Mouse (Mus musculus) lung, embryonic 15.5 days (tissue): ENCODE results near the gene Apol6. TPM values are rescaled to one million over a fixed set of nuclear protein-coding genes. Genes with fewer than 3 reads are reported as not detected.

Experiments used
- ATAC-seq: fragments of 200-750 bp; cut with Nextera tagmentation; 2 replicates; pipeline ENCODE4 v1.8.0; 2017; ENCODE audit warnings: moderate number of reproducible peaks, borderline replicate concordance; ENCODE audit not compliant: low FRiP score, low TSS enrichment; ENCODE audit errors: extremely low read depth
- H3K27ac ChIP-seq: fragments of 300-500 bp; sonication (generic); 2 replicates; pipeline ENCODE4 v1.5.1; 2015; ENCODE audit warnings: moderate library complexity, mild to moderate bottlenecking, inconsistent platforms
- H3K27me3 ChIP-seq: fragments of 300-500 bp; sonication (generic); 2 replicates; pipeline ENCODE4 v1.6.1; 2015; ENCODE audit warnings: inconsistent platforms
- H3K36me3 ChIP-seq: fragments of 300-500 bp; sonication (generic); 2 replicates; pipeline ENCODE4 v1.6.1; 2015; ENCODE audit warnings: inconsistent platforms
- H3K4me1 ChIP-seq: fragments of 300-500 bp; sonication (generic); 2 replicates; pipeline ENCODE4 v1.6.1; 2015; ENCODE audit warnings: inconsistent platforms
- H3K4me2 ChIP-seq: fragments of 300-500 bp; sonication (generic); 2 replicates; pipeline ENCODE4 v1.6.1; 2015; ENCODE audit warnings: inconsistent platforms, mild to moderate bottlenecking, moderate library complexity
- H3K4me3 ChIP-seq: fragments of 300-500 bp; sonication (generic); 2 replicates; pipeline ENCODE4 v1.5.1; 2015; ENCODE audit warnings: mild to moderate bottlenecking, inconsistent platforms
- H3K9ac ChIP-seq: fragments of 300-500 bp; sonication (generic); 2 replicates; pipeline ENCODE4 v1.6.1; 2015; ENCODE audit warnings: inconsistent platforms
- H3K9me3 ChIP-seq: fragments of 300-500 bp; sonication (generic); 2 replicates; pipeline ENCODE4 v1.6.1; 2016; ENCODE audit warnings: inconsistent platforms
- WGBS: fragments of 180-500 bp; shearing (Covaris S2); methylation state at CpG from one replicate; pipeline ENCODE4 v1.1.7; 2015; 5-methylcytosine and 5-hydroxymethylcytosine counted together
- polyA plus RNA-seq: library from polyadenylated mRNA; unstranded; fragments of >200 nt; fragmentation: Nextera tagmentation; extraction: Ambion mirVana; gene quantifications from 2 replicates; pipeline ENCODE4 v1.2.1, GENCODE M21; 2015

Apol6 gene
- polyA plus RNA-seq, 1 experiment from 2014 or later, result not detected

DNA sequence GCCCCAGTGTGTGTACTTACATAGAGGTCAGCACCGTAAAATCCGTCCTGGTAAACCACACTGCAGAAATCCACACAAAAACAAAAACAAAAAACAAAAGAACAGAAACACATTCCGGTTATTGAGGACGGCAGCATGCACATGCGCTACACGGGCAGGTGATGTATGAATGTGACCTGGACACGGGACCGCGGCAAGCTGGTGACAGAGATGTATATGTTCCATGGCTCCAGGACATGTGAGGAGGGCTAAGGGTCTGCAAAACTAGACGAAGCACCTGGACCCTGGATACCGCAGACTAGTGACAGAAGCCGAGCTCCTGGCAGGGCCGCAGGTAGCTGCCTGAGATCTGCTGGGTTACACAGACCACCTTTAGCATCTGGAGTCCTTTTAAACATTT is 49.9 kb downstream of the Apol6 start:
- no peak overlapping the region for H3K27ac ChIP-seq
- H3K9me3 ChIP-seq, result no peaks in the 10 kb centered on the region
- no peaks in the 10 kb centered on the region for H3K27me3 ChIP-seq
- H3K36me3 ChIP-seq, result peaks cover 43% of the 10 kb centered on the region
- no peak overlapping the region for H3K4me2 ChIP-seq
- H3K9ac ChIP-seq, result no peak overlapping the region
- 94% methylated on average over 13 of the region's 13 CpGs for WGBS
- H3K4me3 ChIP-seq, result no peak overlapping the region
- no peaks in the 10 kb centered on the region for H3K4me1 ChIP-seq
- ATAC-seq, result no peak

DNA sequence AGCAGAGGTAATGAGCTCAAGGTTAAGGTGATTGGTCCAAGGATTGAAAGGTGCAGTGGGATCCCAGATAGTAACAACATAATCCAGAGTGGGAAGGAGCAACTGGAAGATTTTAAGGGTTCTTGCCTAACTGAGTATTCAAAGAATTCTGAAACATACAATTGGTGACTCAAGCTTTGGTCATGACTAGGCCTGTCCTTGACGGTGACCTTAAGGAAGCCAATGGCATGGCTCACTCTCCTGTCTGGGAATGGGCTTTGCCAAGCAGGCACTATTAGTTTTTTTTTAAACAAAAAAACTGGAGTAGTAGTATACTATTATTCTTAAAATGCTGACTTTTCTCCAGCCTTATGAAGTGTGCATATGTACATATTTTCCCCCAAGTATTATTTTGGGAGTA is 50.7 kb downstream of the Apol6 start:
- ATAC-seq, result no peak
- H3K27ac ChIP-seq, result no peak overlapping the region
- no peaks in the 10 kb centered on the region for H3K27me3 ChIP-seq
- no peaks in the 10 kb centered on the region for H3K9me3 ChIP-seq
- peaks cover 49% of the 10 kb centered on the region for H3K36me3 ChIP-seq
- H3K4me2 ChIP-seq, result no peak overlapping the region
- no peak overlapping the region for H3K9ac ChIP-seq
- H3K4me3 ChIP-seq, result no peak overlapping the region
- no peaks in the 10 kb centered on the region for H3K4me1 ChIP-seq
- 98% methylated on average over 1 of the region's 1 CpGs for WGBS

DNA sequence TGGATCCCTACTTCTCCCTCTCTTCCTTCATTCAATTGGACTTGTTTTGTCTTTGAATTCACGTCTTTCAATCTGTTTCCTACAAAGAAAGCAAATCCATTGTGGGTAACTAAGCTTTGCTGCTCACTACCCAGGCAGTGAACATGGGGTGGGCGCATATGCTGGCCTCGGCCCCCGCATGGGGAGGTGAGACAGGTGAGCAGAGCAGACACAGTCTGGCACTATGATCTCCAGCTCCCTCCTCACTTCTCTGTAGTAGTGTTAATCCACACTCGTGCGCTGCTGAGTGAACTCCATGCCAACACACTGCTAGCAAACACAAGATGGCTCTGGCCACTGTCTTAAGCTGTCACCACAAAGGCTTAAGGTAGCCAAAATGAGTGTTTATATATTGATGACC is 52.8 kb downstream of the Apol6 start:
- 86% methylated on average over 6 of the region's 6 CpGs for WGBS
- Histone ChIP-seq H3K4me1 (no peaks in the 10 kb centered on the region), H3K4me3 (no peak overlapping the region), H3K27me3 (no peaks in the 10 kb centered on the region), H3K9ac (no peak overlapping the region), H3K4me2 (no peak overlapping the region), H3K27ac (no peak overlapping the region), H3K36me3 (peaks cover 50% of the 10 kb centered on the region), H3K9me3 (no peaks in the 10 kb centered on the region)
- no peak for ATAC-seq

DNA sequence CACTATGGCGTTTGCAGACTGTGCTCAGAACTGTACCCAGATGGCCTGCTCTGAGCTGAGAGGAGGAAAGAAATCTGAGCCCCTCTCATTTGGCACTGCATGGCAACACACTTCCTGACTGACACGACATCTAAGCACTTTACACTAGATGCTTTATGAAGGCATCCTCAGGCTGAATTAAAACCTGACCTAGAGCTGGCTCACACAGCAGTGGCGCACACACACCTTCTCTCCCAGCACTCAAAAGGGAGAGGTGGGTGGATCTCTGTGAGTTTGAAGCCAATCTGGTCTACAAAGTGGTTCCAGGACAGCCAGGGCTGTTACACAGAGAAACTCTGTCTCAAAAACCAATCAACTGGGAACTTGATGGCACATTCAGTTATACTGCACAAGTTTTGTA is 55.2 kb downstream of the Apol6 start:
- Histone ChIP-seq H3K9me3 (no peaks in the 10 kb centered on the region), H3K36me3 (peaks cover 40% of the 10 kb centered on the region), H3K27ac (no peak overlapping the region), H3K4me1 (peaks cover 8% of the 10 kb centered on the region), H3K4me2 (no peak overlapping the region), H3K9ac (no peak overlapping the region), H3K4me3 (no peak overlapping the region), H3K27me3 (no peaks in the 10 kb centered on the region)
- no peak for ATAC-seq
- 61% methylated on average over 3 of the region's 3 CpGs for WGBS

GRCm38 (mm10) chr15:77102685-77103084 is 58.2 kb downstream of the Apol6 start:
- Histone ChIP-seq H3K27me3 (no peaks in the 10 kb centered on the region), H3K9me3 (no peaks in the 10 kb centered on the region), H3K4me3 (no peak overlapping the region), H3K4me1 (peaks cover 8% of the 10 kb centered on the region), H3K4me2 (no peak overlapping the region), H3K9ac (no peak overlapping the region), H3K36me3 (peaks cover 31% of the 10 kb centered on the region), H3K27ac (no peak overlapping the region)
- ATAC-seq, result no peak
- WGBS, result 85% methylated on average over 5 of the region's 5 CpGs

- no peak for ATAC-seq
- peaks cover 8% of the 10 kb centered on the region for H3K4me1 ChIP-seq
- no peaks in the 10 kb centered on the region for H3K9me3 ChIP-seq
- H3K36me3 ChIP-seq, result peaks cover 22% of the 10 kb centered on the region
- H3K27ac ChIP-seq, result 0 out of 2 replicates have a peak overlapping the region, but pooled peaks have one; percentile 43
- H3K27me3 ChIP-seq, result no peaks in the 10 kb centered on the region
- 74% methylated on average over 10 of the region's 10 CpGs for WGBS
- no peak overlapping the region for H3K4me2 ChIP-seq
- no peak overlapping the region for H3K4me3 ChIP-seq
- H3K9ac ChIP-seq, result no peak overlapping the region
Measured at GRCm38 (mm10) chr15:77104349-77105158, 60.0 kb downstream of the Apol6 start.

DNA sequence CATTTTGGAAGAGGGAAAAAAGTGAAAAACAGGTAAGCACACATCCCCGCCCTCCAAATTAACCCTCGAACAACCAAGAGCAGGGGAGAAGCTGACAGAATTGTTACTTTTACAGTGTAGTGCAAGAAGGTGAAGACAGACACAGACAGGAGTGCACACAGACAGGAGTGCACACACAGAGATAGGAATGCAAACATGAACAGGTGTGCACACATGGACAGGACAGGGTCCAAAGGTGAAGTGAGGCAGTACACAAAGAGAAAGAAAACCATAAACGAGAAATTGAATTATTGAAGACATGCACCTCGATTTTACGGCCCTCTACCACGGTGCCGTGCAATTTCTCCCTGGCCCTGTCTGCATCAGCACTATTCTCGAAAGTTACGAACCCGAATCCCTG is 60.7 kb downstream of the Apol6 start:
- H3K27ac ChIP-seq, result no peak overlapping the region
- 82% methylated on average over 10 of the region's 10 CpGs for WGBS
- H3K9ac ChIP-seq, result no peak overlapping the region
- H3K36me3 ChIP-seq, result peaks cover 19% of the 10 kb centered on the region
- no peaks in the 10 kb centered on the region for H3K9me3 ChIP-seq
- no peak overlapping the region for H3K4me2 ChIP-seq
- H3K27me3 ChIP-seq, result no peaks in the 10 kb centered on the region
- H3K4me3 ChIP-seq, result no peak overlapping the region
- H3K4me1 ChIP-seq, result peaks cover 8% of the 10 kb centered on the region
- ATAC-seq, result no peak

Other genes with a start within 250 kb of the Apol6 start
- gene Zfp251, start 173.3 kb upstream of the Apol6 start, polyA plus RNA-seq, result 19.7 and 20.6 TPM in 2 replicates
- 11.5 and 11.7 TPM in 2 replicates for gene Zfp7, start 165.5 kb upstream of the Apol6 start, polyA plus RNA-seq
- not detected in 2 replicates for gene Gm49527, start 165.4 kb upstream of the Apol6 start, polyA plus RNA-seq
- 14.9 TPM in 2 replicates for gene Zfp647, start 119.3 kb upstream of the Apol6 start, polyA plus RNA-seq
- gene 1110038F14Rik, start 96.2 kb upstream of the Apol6 start, polyA plus RNA-seq, result 75.5 and 79.7 TPM in 2 replicates
- gene Mb, start 5.9 kb downstream of the Apol6 start, polyA plus RNA-seq, result 4.6 and 9.0 TPM in 2 replicates